Mouse (Mus musculus) megakaryocyte-erythroid progenitor cell, adult 5 weeks (primary cell): ENCODE measurements around the gene Vmn1r175. TPM values are rescaled to one million over a fixed set of nuclear protein-coding genes. Genes with fewer than 3 reads are reported as not detected.

Experiments used
- polyA plus RNA-seq: library from polyadenylated mRNA; stranded (reverse); fragments of >175 nt; gene quantifications from 2 replicates; pipeline ENCODE4 v1.2.3, GENCODE M21; 2012

Gene Vmn1r175
- polyA plus RNA-seq: not detected in 2 replicates

GRCm38 (mm10) chr7:23810543-23810942 lies at the start of gene Vmn1r175:
Gene Vmn1r175, minus strand, starts transcription at chr7:23810643.

GRCm38 (mm10) chr7:23837272-23837671 lies 26.8 kb upstream of the Vmn1r175 start, which contains the start of gene Vmn1r176:
Gene Vmn1r176, minus strand, starts transcription at chr7:23837372.

Other genes with a start within 250 kb of the Vmn1r175 start
- not detected in 2 replicates for gene Vmn1r169, start 235.1 kb downstream of the Vmn1r175 start, polyA plus RNA-seq
- gene Vmn1r170, start 204.5 kb downstream of the Vmn1r175 start, polyA plus RNA-seq: not detected in 2 replicates
- not detected in 2 replicates for gene Vmn1r171, start 179.9 kb downstream of the Vmn1r175 start, polyA plus RNA-seq
- gene Vmn1r172, start 152.3 kb downstream of the Vmn1r175 start, polyA plus RNA-seq: not detected in 2 replicates
- gene Vmn1r173, start 109.9 kb downstream of the Vmn1r175 start, polyA plus RNA-seq: not detected in 2 replicates
- gene Vmn1r174, start 58.4 kb downstream of the Vmn1r175 start, polyA plus RNA-seq: 0.02 TPM in 1 of 2 replicates, not detected in the other
- not detected in 2 replicates for gene Vmn1r176, start 26.7 kb upstream of the Vmn1r175 start, polyA plus RNA-seq
- not detected in 2 replicates for gene Vmn1r177, start 55.8 kb upstream of the Vmn1r175 start, polyA plus RNA-seq
- not detected in 2 replicates for gene Vmn1r178, start 81.4 kb upstream of the Vmn1r175 start, polyA plus RNA-seq
- gene Vmn1r179, start 116.3 kb upstream of the Vmn1r175 start, polyA plus RNA-seq: not detected in 2 replicates
- gene Vmn1r180, start 140.0 kb upstream of the Vmn1r175 start, polyA plus RNA-seq: not detected in 2 replicates
- gene Vmn1r181, start 164.0 kb upstream of the Vmn1r175 start, polyA plus RNA-seq: not detected in 2 replicates
- gene V1rd19, start 191.0 kb upstream of the Vmn1r175 start, polyA plus RNA-seq: not detected in 2 replicates
- not detected in 2 replicates for gene Vmn1r183, start 242.6 kb upstream of the Vmn1r175 start, polyA plus RNA-seq